Mouse (Mus musculus) liver, postnatal 0 days (tissue): ENCODE data around the gene Shisa4. TPM values are rescaled to one million over a fixed set of nuclear protein-coding genes. Genes with fewer than 3 reads are reported as not detected.
"Not testable (repeated sequence)": the region's sequence is repeated elsewhere in the genome, so short reads cannot be mapped to it uniquely, and the experiment has no call there.

ENCODE experiments used
- ATAC-seq: fragments of 200-750 bp; cut with Nextera tagmentation; 2 replicates; pipeline ENCODE4 v1.8.0; 2017; ENCODE audit warnings: mild to moderate bottlenecking, moderate library complexity
- DNase-seq: peaks from one replicate; pipeline ENCODE4 v3.0.0-alpha.2; 2016
- H3K27ac ChIP-seq: fragments of 300-500 bp; sonication (generic); 2 replicates; pipeline ENCODE4 v1.5.1; 2014; ENCODE audit warnings: antibody characterized with exemption, moderate library complexity, mild to moderate bottlenecking, low read depth
- H3K27me3 ChIP-seq: fragments of 300-500 bp; sonication (generic); 2 replicates; pipeline ENCODE4 v1.6.1; 2014; ENCODE audit warnings: low read length, control low read depth, mixed read lengths; ENCODE audit not compliant: insufficient read depth
- H3K36me3 ChIP-seq: fragments of 300-500 bp; sonication (generic); replicated peaks from 2 replicates; pipeline ENCODE4 v1.6.1; 2014; ENCODE audit warnings: mild to moderate bottlenecking, control low read depth, low read length, moderate library complexity, mixed read lengths; ENCODE audit not compliant: insufficient read depth
- H3K4me1 ChIP-seq: fragments of 300-500 bp; sonication (generic); 2 replicates; pipeline ENCODE4 v1.6.1; 2014; ENCODE audit warnings: antibody characterized with exemption, mild to moderate bottlenecking, control low read depth; ENCODE audit not compliant: insufficient read depth
- H3K4me2 ChIP-seq: fragments of 300-500 bp; sonication (generic); 2 replicates; pipeline ENCODE4 v1.6.1; 2014; ENCODE audit warnings: low read depth, mild to moderate bottlenecking, low read length, moderate library complexity, mixed read lengths
- H3K4me3 ChIP-seq: fragments of 300-500 bp; sonication (generic); 2 replicates; pipeline ENCODE4 v1.5.1; 2014; ENCODE audit warnings: low read depth, low read length
- H3K9ac ChIP-seq: fragments of 300-500 bp; sonication (generic); replicated peaks from 2 replicates; pipeline ENCODE4 v1.6.1; 2014; ENCODE audit warnings: mild to moderate bottlenecking, moderate library complexity
- H3K9me3 ChIP-seq: fragments of 300-500 bp; sonication (generic); 2 replicates; pipeline ENCODE4 v1.6.1; 2016; ENCODE audit warnings: mild to moderate bottlenecking, control low read depth, low read length, mixed read lengths
- CTCF ChIP-seq: sonication (generic); IDR thresholded peaks from 2 replicates; pipeline ENCODE4 v1.5.1; 2016; ENCODE audit warnings: antibody characterized with exemption, low read depth
- EP300 ChIP-seq: IDR thresholded peaks from 2 replicates; pipeline ENCODE4 v1.6.1; 2016; ENCODE audit warnings: antibody characterized with exemption, low read depth, mild to moderate bottlenecking
- WGBS: fragments of 180-500 bp; shearing (Covaris S2); extraction: QIAGEN DNeasy Blood & Tissue Kit; methylation state at CpG from one replicate; pipeline ENCODE4 v1.1.7; 2014; ENCODE audit not compliant: insufficient replicate concordance; 5-methylcytosine and 5-hydroxymethylcytosine counted together
- polyA plus RNA-seq: library from polyadenylated mRNA; unstranded; fragments of >200 nt; fragmentation: Nextera tagmentation; extraction: Ambion mirVana; gene quantifications from 2 replicates; pipeline ENCODE4 v1.2.1, GENCODE M21; 2015

Shisa4 gene
- polyA plus RNA-seq, 1 experiment from 2014 or later: 1.5 TPM

GRCm38 (mm10) chr1:135405356-135405755, 30.3 kb upstream of the Shisa4 start:
- H3K27ac ChIP-seq: no peak overlapping the region
- H3K4me2 ChIP-seq: no peak overlapping the region
- no peak overlapping the region for H3K9ac ChIP-seq
- H3K36me3 ChIP-seq: peaks cover 64% of the 10 kb centered on the region
- no peak overlapping the region for H3K4me3 ChIP-seq
- 65% methylated on average over 7 of the region's 7 CpGs for WGBS
- H3K27me3 ChIP-seq: no peaks in the 10 kb centered on the region
- no peak for ATAC-seq
- no peaks in the 10 kb centered on the region for H3K4me1 ChIP-seq
- H3K9me3 ChIP-seq: no peaks in the 10 kb centered on the region
- no peak for DNase-seq
- TF ChIP-seq EP300 (no peak), CTCF (no peak)

GRCm38 (mm10) chr1:135401452-135402110, 26.5 kb upstream of the Shisa4 start:
- Histone ChIP-seq H3K27ac (no peak overlapping the region), H3K4me2 (no peak overlapping the region), H3K4me1 (no peaks in the 10 kb centered on the region), H3K9ac (no peak overlapping the region), H3K9me3 (no peaks in the 10 kb centered on the region), H3K4me3 (no peak overlapping the region), H3K27me3 (no peaks in the 10 kb centered on the region), H3K36me3 (peaks cover 59% of the 10 kb centered on the region)
- ATAC-seq (no peak), DNase-seq (no peak)
- WGBS: 90% methylated on average over 3 of the region's 3 CpGs
- TF ChIP-seq CTCF (peak; percentile 27; the same call in 1 of the 2 replicates), EP300 (no peak)

- ATAC-seq (no peak), DNase-seq (no peak)
- H3K9me3 ChIP-seq: no peaks in the 10 kb centered on the region
- no peaks in the 10 kb centered on the region for H3K4me1 ChIP-seq
- H3K36me3 ChIP-seq: peaks cover 50% of the 10 kb centered on the region
- no peak overlapping the region for H3K9ac ChIP-seq
- H3K4me3 ChIP-seq: no peak overlapping the region
- no peak overlapping the region for H3K4me2 ChIP-seq
- TF ChIP-seq CTCF (no peak), EP300 (no peak)
- no peaks in the 10 kb centered on the region for H3K27me3 ChIP-seq
- 82% methylated on average over 5 of the region's 5 CpGs for WGBS
- no peak overlapping the region for H3K27ac ChIP-seq
Observed at GRCm38 (mm10) chr1:135399466-135399865, 24.4 kb upstream of the Shisa4 start.

- peaks cover 70% of the 10 kb centered on the region for H3K36me3 ChIP-seq
- H3K9ac ChIP-seq: no peak overlapping the region
- no peak overlapping the region for H3K4me2 ChIP-seq
- no peaks in the 10 kb centered on the region for H3K27me3 ChIP-seq
- 84% methylated on average over 9 of the region's 9 CpGs for WGBS
- TF ChIP-seq EP300: no peak
- no peak for TF ChIP-seq CTCF
- no peaks in the 10 kb centered on the region for H3K4me1 ChIP-seq
- no peak overlapping the region for H3K27ac ChIP-seq
- DNase-seq (no peak), ATAC-seq (no peak)
- H3K9me3 ChIP-seq: no peaks in the 10 kb centered on the region
- H3K4me3 ChIP-seq: no peak overlapping the region
Observed at GRCm38 (mm10) chr1:135385161-135385560, 10.1 kb upstream of the Shisa4 start.

- WGBS: 91% methylated on average over 5 of the region's 5 CpGs
- no peak overlapping the region for H3K4me2 ChIP-seq
- no peak overlapping the region for H3K27ac ChIP-seq
- DNase-seq: no peak
- no peaks in the 10 kb centered on the region for H3K9me3 ChIP-seq
- H3K9ac ChIP-seq: no peak overlapping the region
- H3K27me3 ChIP-seq: no peaks in the 10 kb centered on the region
- no peaks in the 10 kb centered on the region for H3K4me1 ChIP-seq
- TF ChIP-seq CTCF (no peak), EP300 (no peak)
- no peak for ATAC-seq
- H3K4me3 ChIP-seq: no peak overlapping the region
- peaks cover 63% of the 10 kb centered on the region for H3K36me3 ChIP-seq
Observed at GRCm38 (mm10) chr1:135384171-135384570, 9.1 kb upstream of the Shisa4 start.

GRCm38 (mm10) chr1:135381560-135381959, 6.5 kb upstream of the Shisa4 start:
- H3K4me3 ChIP-seq, H3K9ac ChIP-seq, H3K9me3 ChIP-seq, H3K27me3 ChIP-seq, DNase-seq, ATAC-seq, H3K27ac ChIP-seq, H3K4me2 ChIP-seq, H3K4me1 ChIP-seq: not testable (repeated sequence)
- WGBS: 58% methylated on average over 6 of the region's 6 CpGs
- H3K36me3 ChIP-seq: peaks cover 38% of the 10 kb centered on the region
- peak; percentile 57 for TF ChIP-seq CTCF
